8 mouse cellular contexts compared by ENCODE assay signal in genomic region chr19:15924181-15924865, GRCm38 (mm10). TPM values are rescaled to one million over a fixed set of nuclear protein-coding genes. Genes with fewer than 3 reads are reported as not detected.
DNase-seq lines count a peak whose midpoint lies in the region; ATAC-seq and TF ChIP-seq lines count a peak whose summit lies in the region.

No protein-coding gene starts in this region.

- TF ChIP-seq CTCF in forebrain, postnatal 0 days (IDR thresholded peaks at IDR 0.05; ENCODE audit: low read depth): 0 out of 2 replicates have a peak, but pooled peaks have one; percentile 15

- H3K9ac ChIP-seq in forebrain, postnatal 0 days: peak overlapping the region; percentile 58
- H3K9ac ChIP-seq in neural tube, embryonic 13.5 days: peak overlapping the region; percentile 72

- H3K4me2 ChIP-seq in forebrain, postnatal 0 days (ENCODE audit: low read depth): peak overlapping the region; percentile 98
- peak overlapping the region; percentile 81 for H3K4me2 ChIP-seq in neural tube, embryonic 13.5 days

- H3K4me1 ChIP-seq in forebrain, postnatal 0 days (ENCODE audit: insufficient read depth): peaks cover 13% of the 10 kb centered on the region
- H3K4me1 ChIP-seq in neural tube, embryonic 13.5 days (replicated peaks): peaks cover 29% of the 10 kb centered on the region

- H3K9me3 ChIP-seq in forebrain, postnatal 0 days (ENCODE audit: low read length): no peaks in the 10 kb centered on the region
- no peaks in the 10 kb centered on the region for H3K9me3 ChIP-seq in neural tube, embryonic 13.5 days

- H3K36me3 ChIP-seq in forebrain, postnatal 0 days (ENCODE audit: insufficient read depth): no peaks in the 10 kb centered on the region
- H3K36me3 ChIP-seq in neural tube, embryonic 13.5 days: 0 out of 2 replicates have a peak, but pooled peaks cover 3% of the 10 kb centered on the region

- ATAC-seq in forebrain, postnatal 0 days: peak; percentile 65
- peak; percentile 33 to 56 for ATAC-seq in hematopoietic stem cell, adult 5-6 weeks (replicated peaks in 1 of 2; ENCODE audit: insufficient read depth in 1 of 2, low FRiP score in 2 of 2, low TSS enrichment in 1 of 2, low read depth in 1 of 2, poor library complexity in 2 of 2, severe bottlenecking in 2 of 2)
- ATAC-seq in neural tube, embryonic 13.5 days (ENCODE audit: low read depth): peak; percentile 74

- under 1% methylated on average over 46 of the region's 46 CpGs for WGBS in forebrain, postnatal 0 days
- WGBS in neural tube, embryonic 13.5 days: under 1% methylated on average over 46 of the region's 46 CpGs

- peak; percentile 69 for DNase-seq in MEL-GATA-1-ER (ENCODE audit: extremely low read depth, low read depth)
- DNase-seq in cerebellum, adult 18-20 months: peak; percentile 36 to 42
- peak; percentile 56 for DNase-seq in forebrain, postnatal 0 days
- peak; percentile 69 to 78 for DNase-seq in layer of hippocampus, adult 8-10 months (ENCODE audit: low spot score in 2 of 2)
- peak; percentile 46 to 47 for DNase-seq in lung, adult 18-20 months
- peak; percentile 77 for DNase-seq in testis, postnatal 10 days (ENCODE audit: low spot score)

- peak overlapping the region; percentile 61 for H3K4me3 ChIP-seq in forebrain, postnatal 0 days (ENCODE audit: low read depth, low read length)
- H3K4me3 ChIP-seq in neural tube, embryonic 13.5 days: peak overlapping the region; percentile 54

- H3K27me3 ChIP-seq in forebrain, postnatal 0 days (ENCODE audit: insufficient read depth, low read length): no peaks in the 10 kb centered on the region
- H3K27me3 ChIP-seq in neural tube, embryonic 13.5 days: peaks cover 7% of the 10 kb centered on the region; the same call in 1 of the 2 replicates

- peak overlapping the region; percentile 77 for H3K27ac ChIP-seq in forebrain, postnatal 0 days (ENCODE audit: low read depth, low read length)
- H3K27ac ChIP-seq in neural tube, embryonic 13.5 days (replicated peaks): peak overlapping the region; percentile 84

RNA-seq across cellular contexts. Expression of gene Psat1, which starts 22.8 kb away (rescaled TPM):
- total RNA-seq in forebrain, postnatal 0 days (2014; rRNA removed): 84.2 and 89.2 TPM in 2 replicates
- 57.4 and 69.1 TPM in 2 replicates for polyA plus RNA-seq in forebrain, postnatal 0 days (2015; fragmentation: Nextera tagmentation; extraction: Ambion mirVana)
- total RNA-seq in hematopoietic stem cell, adult 5-6 weeks (2017): 67.0 and 67.2 TPM in 2 replicates
- 100 to 1,000 TPM; 116 to 123 (median 118) TPM for total RNA-seq in layer of hippocampus, adult 8-10 months (2022)
- 76.2 and 83.5 TPM in 2 replicates for polyA plus RNA-seq in neural tube, embryonic 13.5 days (2015; fragmentation: Nextera tagmentation; extraction: Ambion mirVana)

Comparison
In these comparisons a context has a peak if more than half of its experiments do, and no peak if none do; other contexts are left out.
1. Peak in every context shown above with its lines: DNase-seq, ATAC-seq, H3K4me3 ChIP-seq and H3K27ac ChIP-seq.